Mouse (Mus musculus): ENCODE data around the gene Cryl1. TPM values are rescaled to one million over a fixed set of nuclear protein-coding genes. Genes with fewer than 3 reads are reported as not detected.

Cryl1 gene
- total and polyA plus RNA-seq, 3 experiments: 5.6 to 12.4 (median 6.7) TPM

- DNase-seq: no peak
- Histone ChIP-seq H3K27ac (no peak overlapping the region), H3K27me3 (ENCODE audit: control insufficient read depth, insufficient read depth, low read length) (no peaks in the 10 kb centered on the region), H3K36me3 (ENCODE audit: control insufficient read depth, insufficient read depth, low read length) (no peaks in the 10 kb centered on the region), H3K4me1 (ENCODE audit: control insufficient read depth, insufficient read depth, low read length) (no peaks in the 10 kb centered on the region), H3K79me2 (replicated peaks; ENCODE audit: control insufficient read depth, insufficient read depth, low read length) (no peaks in the 10 kb centered on the region), H3K4me3 (no peak overlapping the region), H3K9ac (ENCODE audit: low read depth, low read length) (no peak overlapping the region)
- intact Hi-C loops (cut with DNase I): no loop called here
- 57% methylated on average over 5 of the region's 5 CpGs for WGBS
- TF ChIP-seq EP300 (IDR thresholded peaks at IDR 0.05; ENCODE audit: insufficient read depth, low read depth, low read length): no peak
- no peak for TF ChIP-seq CTCF (IDR thresholded peaks at IDR 0.05)
- TF ChIP-seq POLR2A (IDR thresholded peaks at IDR 0.05; ENCODE audit: insufficient read depth, low read depth, low read length): no peak
These were observed 31.6 kb downstream of the Cryl1 start for GRCm38 (mm10) chr14:57366724-57367123.

DNA sequence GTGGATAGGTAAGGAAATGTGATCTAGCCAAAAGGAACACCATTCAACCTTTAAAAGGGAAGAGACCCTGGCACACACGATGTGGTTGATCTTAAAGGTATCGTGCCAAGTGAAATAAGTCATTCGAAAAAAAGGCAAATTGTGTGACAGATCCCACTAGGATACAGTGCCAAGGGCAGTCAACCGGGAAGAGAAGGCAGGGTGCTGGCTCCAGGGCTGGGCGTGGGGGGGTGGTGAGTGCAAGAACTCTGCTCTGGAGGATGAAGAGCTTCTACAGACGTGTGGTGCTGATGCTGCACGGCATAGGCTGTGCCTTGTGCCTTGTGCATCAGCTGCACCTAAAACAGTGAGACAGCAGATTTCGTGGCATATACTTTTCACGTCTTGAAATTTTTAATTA is 33.0 kb downstream of the Cryl1 start:
- Histone ChIP-seq H3K4me3 (no peak overlapping the region), H3K4me1 (ENCODE audit: control insufficient read depth, insufficient read depth, low read length) (no peaks in the 10 kb centered on the region), H3K79me2 (replicated peaks; ENCODE audit: control insufficient read depth, insufficient read depth, low read length) (no peaks in the 10 kb centered on the region), H3K27ac (no peak overlapping the region), H3K36me3 (ENCODE audit: control insufficient read depth, insufficient read depth, low read length) (no peaks in the 10 kb centered on the region), H3K9ac (ENCODE audit: low read depth, low read length) (no peak overlapping the region), H3K27me3 (ENCODE audit: control insufficient read depth, insufficient read depth, low read length) (no peaks in the 10 kb centered on the region)
- 82% methylated on average over 9 of the region's 9 CpGs for WGBS
- no peak for TF ChIP-seq CTCF (IDR thresholded peaks at IDR 0.05)
- no peak for TF ChIP-seq EP300 (IDR thresholded peaks at IDR 0.05; ENCODE audit: insufficient read depth, low read depth, low read length)
- no peak for TF ChIP-seq POLR2A (IDR thresholded peaks at IDR 0.05; ENCODE audit: insufficient read depth, low read depth, low read length)
- no peak for DNase-seq
- intact Hi-C loops (cut with DNase I): no loop called here

DNA sequence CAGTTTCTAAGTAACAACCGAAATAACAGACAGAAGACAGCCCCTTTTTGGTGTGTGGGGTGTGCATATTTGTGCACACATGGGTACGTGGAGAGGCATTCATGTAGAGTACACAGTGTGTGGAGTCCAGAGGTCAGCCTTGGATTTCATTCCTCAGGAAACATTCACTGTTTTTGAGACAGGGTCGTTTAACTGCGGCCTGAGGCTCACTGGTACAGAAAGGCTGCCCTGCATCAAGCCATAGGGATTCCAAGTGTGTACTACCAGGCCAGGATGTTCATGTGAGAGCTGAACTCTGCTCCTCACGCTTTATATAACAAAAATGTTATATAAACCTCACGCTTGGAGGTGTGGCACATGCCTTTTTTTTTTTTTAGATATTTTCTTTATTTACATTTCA is 34.5 kb downstream of the Cryl1 start:
- H3K27ac ChIP-seq: no peak overlapping the region
- no peak overlapping the region for H3K9ac ChIP-seq (ENCODE audit: low read depth, low read length)
- DNase-seq: no peak
- no peak for TF ChIP-seq CTCF (IDR thresholded peaks at IDR 0.05)
- no peak for TF ChIP-seq POLR2A (IDR thresholded peaks at IDR 0.05; ENCODE audit: insufficient read depth, low read depth, low read length)
- TF ChIP-seq EP300 (IDR thresholded peaks at IDR 0.05; ENCODE audit: insufficient read depth, low read depth, low read length): no peak
- H3K4me1 ChIP-seq (ENCODE audit: control insufficient read depth, insufficient read depth, low read length): no peaks in the 10 kb centered on the region
- no peaks in the 10 kb centered on the region for H3K27me3 ChIP-seq (ENCODE audit: control insufficient read depth, insufficient read depth, low read length)
- 90% methylated on average over 6 of the region's 6 CpGs for WGBS
- no peaks in the 10 kb centered on the region for H3K36me3 ChIP-seq (ENCODE audit: control insufficient read depth, insufficient read depth, low read length)
- no peaks in the 10 kb centered on the region for H3K79me2 ChIP-seq (replicated peaks; ENCODE audit: control insufficient read depth, insufficient read depth, low read length)
- intact Hi-C loops (cut with DNase I): loop anchor here (2.0 to 5.0 kb wide), 2 partner anchors 255 to 272 kb away; no protein-coding TSS in a partner anchor
- no peak overlapping the region for H3K4me3 ChIP-seq

- H3K27me3 ChIP-seq (ENCODE audit: control insufficient read depth, insufficient read depth, low read length): no peaks in the 10 kb centered on the region
- no peaks in the 10 kb centered on the region for H3K36me3 ChIP-seq (ENCODE audit: control insufficient read depth, insufficient read depth, low read length)
- H3K4me3 ChIP-seq: no peak overlapping the region
- H3K9ac ChIP-seq (ENCODE audit: low read depth, low read length): no peak overlapping the region
- H3K79me2 ChIP-seq (replicated peaks; ENCODE audit: control insufficient read depth, insufficient read depth, low read length): no peaks in the 10 kb centered on the region
- DNase-seq: peak; percentile 54 to 64
- intact Hi-C loops (cut with DNase I): loop anchor here (2.0 to 5.0 kb wide), 2 partner anchors 254 to 271 kb away; no protein-coding TSS in a partner anchor
- H3K27ac ChIP-seq: no peak overlapping the region
- H3K4me1 ChIP-seq (ENCODE audit: control insufficient read depth, insufficient read depth, low read length): no peaks in the 10 kb centered on the region
- TF ChIP-seq POLR2A (IDR thresholded peaks at IDR 0.05; ENCODE audit: insufficient read depth, low read depth, low read length) (no peak), EP300 (IDR thresholded peaks at IDR 0.05; ENCODE audit: insufficient read depth, low read depth, low read length) (0 out of 2 replicates have a peak, but pooled peaks have one; percentile 18), CTCF (IDR thresholded peaks at IDR 0.05) (peak; percentile 84)
- WGBS: 24% methylated on average over 29 of the region's 31 CpGs
These were observed 35.3 kb downstream of the Cryl1 start for GRCm38 (mm10) chr14:57362726-57363660.

- 74% methylated on average over 5 of the region's 5 CpGs for WGBS
- intact Hi-C loops (cut with DNase I): no loop called here
- Histone ChIP-seq H3K27ac (no peak overlapping the region), H3K79me2 (replicated peaks; ENCODE audit: control insufficient read depth, insufficient read depth, low read length) (no peaks in the 10 kb centered on the region), H3K36me3 (ENCODE audit: control insufficient read depth, insufficient read depth, low read length) (no peaks in the 10 kb centered on the region; the same call in 1 of the 2 replicates), H3K4me1 (ENCODE audit: control insufficient read depth, insufficient read depth, low read length) (no peaks in the 10 kb centered on the region), H3K4me3 (no peak overlapping the region), H3K9ac (ENCODE audit: low read depth, low read length) (no peak overlapping the region), H3K27me3 (ENCODE audit: control insufficient read depth, insufficient read depth, low read length) (no peaks in the 10 kb centered on the region)
- DNase-seq: no peak
- TF ChIP-seq CTCF (IDR thresholded peaks at IDR 0.05): no peak
- no peak for TF ChIP-seq POLR2A (IDR thresholded peaks at IDR 0.05; ENCODE audit: insufficient read depth, low read depth, low read length)
- no peak for TF ChIP-seq EP300 (IDR thresholded peaks at IDR 0.05; ENCODE audit: insufficient read depth, low read depth, low read length)
These were observed 41.3 kb downstream of the Cryl1 start for GRCm38 (mm10) chr14:57357030-57357429.
